Mouse (Mus musculus) hindbrain, embryonic 12.5 days (tissue): Measurements from ENCODE around the gene Ankrd10. TPM values are rescaled to one million over a fixed set of nuclear protein-coding genes. Genes with fewer than 3 reads are reported as not detected.
A peak's percentile ranks its signal among the peaks of the same experiment; 100 is the strongest.

ENCODE experiments used
- ATAC-seq: fragments of 200-750 bp; cut with Nextera tagmentation; 2 replicates; pipeline ENCODE4 v1.8.0; 2017; ENCODE audit warnings: moderate TSS enrichment; ENCODE audit not compliant: low FRiP score
- H3K27ac ChIP-seq: fragments of 300-500 bp; sonication (generic); 2 replicates; pipeline ENCODE4 v1.5.1; 2016; ENCODE audit warnings: mild to moderate bottlenecking
- H3K27me3 ChIP-seq: fragments of 300-500 bp; sonication (generic); 2 replicates; pipeline ENCODE4 v1.6.1; 2016; ENCODE audit warnings: mild to moderate bottlenecking
- H3K36me3 ChIP-seq: fragments of 300-500 bp; sonication (generic); 2 replicates; pipeline ENCODE4 v1.6.1; 2016; ENCODE audit warnings: mild to moderate bottlenecking
- H3K4me1 ChIP-seq: fragments of 300-500 bp; sonication (generic); 2 replicates; pipeline ENCODE4 v1.6.1; 2016
- H3K4me2 ChIP-seq: fragments of 300-500 bp; sonication (generic); replicated peaks from 2 replicates; pipeline ENCODE4 v1.6.1; 2016; ENCODE audit warnings: mild to moderate bottlenecking
- H3K4me3 ChIP-seq: fragments of 300-500 bp; sonication (generic); 2 replicates; pipeline ENCODE4 v1.5.1; 2016; ENCODE audit warnings: mild to moderate bottlenecking
- H3K9ac ChIP-seq: fragments of 300-500 bp; sonication (generic); 2 replicates; pipeline ENCODE4 v1.6.1; 2016; ENCODE audit warnings: mild to moderate bottlenecking, moderate library complexity
- H3K9me3 ChIP-seq: fragments of 300-500 bp; sonication (generic); replicated peaks from 2 replicates; pipeline ENCODE4 v1.6.1; 2016; ENCODE audit warnings: mild to moderate bottlenecking
- WGBS: fragments of 180-500 bp; shearing (Covaris S2); methylation state at CpG from one replicate; pipeline ENCODE4 v1.1.7; 2016; 5-methylcytosine and 5-hydroxymethylcytosine counted together
- polyA plus RNA-seq: library from polyadenylated mRNA; unstranded; fragments of >200 nt; fragmentation: Nextera tagmentation; extraction: Ambion mirVana; gene quantifications from 2 replicates; pipeline ENCODE4 v1.2.1, GENCODE M21; 2016

Gene Ankrd10
- polyA plus RNA-seq, 1 experiment from 2014 or later, result 110 TPM

DNA sequence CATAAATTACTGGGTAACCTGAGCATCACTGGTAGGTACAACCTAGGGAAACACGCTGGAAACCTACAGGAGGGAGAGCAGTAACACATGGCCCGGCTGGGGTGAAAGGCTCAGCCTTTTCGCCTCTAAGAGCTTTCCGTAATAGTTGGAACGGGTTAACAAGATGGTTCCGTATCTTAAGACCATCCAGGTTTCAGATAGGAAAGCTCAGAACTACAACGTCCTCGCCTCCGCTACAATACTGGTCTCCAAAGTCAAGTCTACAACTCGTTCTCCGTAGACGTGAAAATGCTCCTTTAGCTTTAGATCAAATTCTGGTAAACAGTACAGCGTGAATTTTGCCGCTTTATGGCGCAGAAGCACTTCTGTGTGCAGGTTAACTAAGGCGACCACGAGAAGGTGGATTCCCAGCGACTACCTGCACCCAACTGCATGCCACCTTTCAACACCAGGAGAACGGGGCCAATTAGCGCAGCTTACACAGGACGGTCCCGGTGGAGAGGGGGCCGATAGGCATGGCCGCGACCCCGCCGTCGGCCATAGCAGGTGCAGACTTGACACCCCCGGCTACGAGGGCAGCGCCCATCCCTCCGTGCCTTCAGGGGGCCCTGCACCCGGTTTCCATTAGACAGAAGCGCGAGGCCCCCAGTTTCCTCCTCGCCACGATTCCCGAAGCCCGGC, 1.1 kb downstream of the Ankrd10 start:
- H3K4me1 ChIP-seq, result peaks cover 33% of the 10 kb centered on the region
- H3K27me3 ChIP-seq, result no peaks in the 10 kb centered on the region
- peak overlapping the region; percentile 90 for H3K4me3 ChIP-seq
- ATAC-seq, result peak; percentile 38
- H3K9me3 ChIP-seq, result no peaks in the 10 kb centered on the region
- peak overlapping the region; percentile 96 for H3K9ac ChIP-seq
- WGBS, result under 1% methylated on average over 39 of the region's 39 CpGs
- peak overlapping the region; percentile 91 for H3K4me2 ChIP-seq
- H3K27ac ChIP-seq, result peak overlapping the region; percentile 99; the same call in 1 of the 2 replicates
- H3K36me3 ChIP-seq, result peaks cover 27% of the 10 kb centered on the region

GRCm38 (mm10) chr8:11633414-11633813, 2.1 kb downstream of the Ankrd10 start:
- Histone ChIP-seq H3K27me3 (no peaks in the 10 kb centered on the region), H3K9ac (peak overlapping the region; percentile 96), H3K4me3 (peak overlapping the region; percentile 90), H3K36me3 (peaks cover 35% of the 10 kb centered on the region), H3K4me1 (peaks cover 34% of the 10 kb centered on the region), H3K9me3 (no peaks in the 10 kb centered on the region), H3K4me2 (peak overlapping the region; percentile 91), H3K27ac (no peak overlapping the region)
- no peak for ATAC-seq
- WGBS, result 76% methylated on average over 7 of the region's 7 CpGs

DNA sequence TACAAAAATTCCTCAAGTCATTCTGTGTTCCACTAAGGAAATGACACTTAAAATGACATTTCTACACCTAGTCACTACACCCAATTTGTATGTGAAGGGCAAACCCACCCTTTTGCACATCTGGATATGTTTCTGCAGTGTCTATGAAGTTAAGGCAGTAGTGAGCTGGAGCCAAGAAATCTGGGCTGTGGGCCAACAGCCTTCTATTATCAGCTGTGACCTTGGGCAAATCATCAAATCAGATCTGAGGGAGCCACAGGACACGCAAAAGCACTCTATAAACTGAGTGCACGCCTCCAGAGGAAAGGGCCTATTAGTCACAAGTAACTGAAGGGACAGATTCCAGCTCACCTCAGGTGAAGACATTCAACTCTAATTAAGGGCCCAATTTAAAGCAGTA, 3.2 kb downstream of the Ankrd10 start:
- Histone ChIP-seq H3K27me3 (no peaks in the 10 kb centered on the region), H3K9me3 (no peaks in the 10 kb centered on the region), H3K27ac (no peak overlapping the region), H3K9ac (no peak overlapping the region), H3K4me1 (peaks cover 35% of the 10 kb centered on the region), H3K36me3 (peaks cover 41% of the 10 kb centered on the region), H3K4me3 (no peak overlapping the region), H3K4me2 (no peak overlapping the region)
- 48% methylated on average over 2 of the region's 2 CpGs for WGBS
- ATAC-seq, result no peak

GRCm38 (mm10) chr8:11629206-11629605, 6.4 kb downstream of the Ankrd10 start:
- Histone ChIP-seq H3K4me1 (peaks cover 22% of the 10 kb centered on the region), H3K9me3 (no peaks in the 10 kb centered on the region), H3K36me3 (peaks cover 64% of the 10 kb centered on the region), H3K27me3 (no peaks in the 10 kb centered on the region), H3K4me2 (no peak overlapping the region), H3K4me3 (no peak overlapping the region), H3K27ac (no peak overlapping the region), H3K9ac (no peak overlapping the region)
- WGBS, result 82% methylated on average over 5 of the region's 5 CpGs
- no peak for ATAC-seq

DNA sequence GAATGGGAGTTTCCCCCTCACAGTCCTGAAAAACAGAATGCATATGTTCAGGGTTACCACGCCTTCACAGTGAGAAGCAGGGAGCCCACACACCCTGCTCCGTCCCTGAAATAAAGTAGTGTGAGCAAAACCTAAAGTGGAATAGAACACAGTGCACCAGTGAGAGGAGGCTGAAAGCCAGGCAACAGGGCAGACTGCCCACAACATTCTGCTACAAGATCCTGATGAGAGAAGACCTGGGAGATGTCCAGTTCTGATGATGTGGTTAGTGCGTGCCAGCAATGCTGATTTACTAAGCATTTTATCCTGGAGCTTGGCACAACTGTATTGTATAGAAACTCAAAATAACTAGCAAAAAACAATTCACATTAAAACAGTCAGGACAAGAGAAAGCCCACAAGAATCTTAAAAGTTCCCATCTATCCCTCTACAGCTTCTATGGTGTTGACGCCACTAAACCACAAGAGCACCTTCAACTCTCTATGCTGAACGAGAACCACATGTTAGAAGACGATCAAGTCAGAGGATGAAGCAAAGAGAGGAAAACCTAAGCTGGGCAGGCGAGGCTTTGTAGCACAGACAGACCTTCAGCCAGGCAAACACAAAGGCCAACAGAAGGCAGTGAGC, 6.9 kb downstream of the Ankrd10 start:
- peaks cover 66% of the 10 kb centered on the region for H3K36me3 ChIP-seq
- no peak overlapping the region for H3K27ac ChIP-seq
- H3K4me2 ChIP-seq, result no peak overlapping the region
- no peaks in the 10 kb centered on the region for H3K27me3 ChIP-seq
- WGBS, result 81% methylated on average over 7 of the region's 7 CpGs
- H3K9me3 ChIP-seq, result no peaks in the 10 kb centered on the region
- H3K9ac ChIP-seq, result no peak overlapping the region
- peaks cover 16% of the 10 kb centered on the region for H3K4me1 ChIP-seq
- no peak overlapping the region for H3K4me3 ChIP-seq
- no peak for ATAC-seq

GRCm38 (mm10) chr8:11627717-11628116, 7.8 kb downstream of the Ankrd10 start:
- ATAC-seq, result no peak
- 87% methylated on average over 9 of the region's 9 CpGs for WGBS
- no peak overlapping the region for H3K4me3 ChIP-seq
- no peak overlapping the region for H3K9ac ChIP-seq
- H3K4me1 ChIP-seq, result peaks cover 7% of the 10 kb centered on the region
- no peak overlapping the region for H3K4me2 ChIP-seq
- peaks cover 70% of the 10 kb centered on the region for H3K36me3 ChIP-seq
- no peaks in the 10 kb centered on the region for H3K9me3 ChIP-seq
- H3K27ac ChIP-seq, result no peak overlapping the region
- H3K27me3 ChIP-seq, result no peaks in the 10 kb centered on the region

DNA sequence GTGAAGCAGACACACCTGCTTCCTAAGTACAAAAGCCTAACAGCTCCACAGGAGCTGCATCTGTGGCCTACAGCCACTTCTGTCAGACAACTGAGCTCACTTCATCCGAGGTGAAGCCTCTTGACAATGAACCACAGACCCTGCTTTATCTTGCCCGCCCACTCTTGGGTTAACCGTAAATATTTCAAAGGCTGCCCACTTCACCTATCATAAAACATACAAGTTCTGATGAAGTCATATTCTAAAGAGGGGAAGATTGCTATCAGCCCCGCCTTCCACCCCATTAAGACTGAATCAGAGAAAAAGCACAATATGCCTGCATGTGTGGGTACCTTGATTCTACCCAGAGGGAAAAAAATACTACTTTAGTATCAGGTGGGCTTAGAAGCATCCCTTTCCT, 10.5 kb downstream of the Ankrd10 start:
- WGBS, result 86% methylated on average over 4 of the region's 4 CpGs
- peaks cover 62% of the 10 kb centered on the region for H3K36me3 ChIP-seq

GRCm38 (mm10) chr8:11619091-11619490, 16.5 kb downstream of the Ankrd10 start:
- H3K27me3 ChIP-seq, result no peaks in the 10 kb centered on the region
- no peak overlapping the region for H3K9ac ChIP-seq
- WGBS, result 92% methylated on average over 3 of the region's 3 CpGs
- H3K4me2 ChIP-seq, result no peak overlapping the region
- H3K9me3 ChIP-seq, result no peaks in the 10 kb centered on the region
- no peaks in the 10 kb centered on the region for H3K4me1 ChIP-seq
- H3K4me3 ChIP-seq, result no peak overlapping the region
- H3K27ac ChIP-seq, result no peak overlapping the region
- no peak for ATAC-seq
- peaks cover 69% of the 10 kb centered on the region for H3K36me3 ChIP-seq

More for the DNA sequence above, 10.5 kb downstream of the Ankrd10 start:
- Histone ChIP-seq H3K9me3 (no peaks in the 10 kb centered on the region), H3K27me3 (no peaks in the 10 kb centered on the region), H3K4me1 (0 out of 2 replicates have a peak, but pooled peaks cover 2% of the 10 kb centered on the region), H3K4me3 (no peak overlapping the region), H3K4me2 (no peak overlapping the region), H3K27ac (no peak overlapping the region), H3K9ac (no peak overlapping the region)
- no peak for ATAC-seq

DNA sequence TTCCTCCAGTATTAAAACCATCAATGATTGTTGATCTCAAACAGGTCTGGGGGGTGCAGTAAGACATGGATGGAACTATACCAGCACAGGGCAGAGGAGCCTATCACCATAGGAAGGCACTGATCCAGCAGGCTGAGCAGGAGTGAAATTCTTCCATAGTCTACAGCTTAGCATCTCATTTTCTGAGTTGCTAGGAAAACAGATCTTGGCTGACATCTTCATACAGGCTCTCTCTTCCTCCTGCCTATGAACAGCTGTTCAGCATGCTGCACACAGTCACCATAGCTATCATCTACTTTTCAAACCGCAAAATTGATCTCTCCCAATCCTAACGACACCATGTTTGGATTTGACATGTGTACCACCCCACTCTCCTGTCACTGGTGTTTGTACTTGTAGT, 17.5 kb downstream of the Ankrd10 start:
- no peak overlapping the region for H3K4me3 ChIP-seq
- WGBS, result 95% methylated on average over 2 of the region's 2 CpGs
- no peaks in the 10 kb centered on the region for H3K27me3 ChIP-seq
- H3K9ac ChIP-seq, result no peak overlapping the region
- no peak overlapping the region for H3K27ac ChIP-seq
- no peak for ATAC-seq
- H3K9me3 ChIP-seq, result no peaks in the 10 kb centered on the region
- peaks cover 72% of the 10 kb centered on the region for H3K36me3 ChIP-seq
- H3K4me1 ChIP-seq, result no peaks in the 10 kb centered on the region
- H3K4me2 ChIP-seq, result no peak overlapping the region

DNA sequence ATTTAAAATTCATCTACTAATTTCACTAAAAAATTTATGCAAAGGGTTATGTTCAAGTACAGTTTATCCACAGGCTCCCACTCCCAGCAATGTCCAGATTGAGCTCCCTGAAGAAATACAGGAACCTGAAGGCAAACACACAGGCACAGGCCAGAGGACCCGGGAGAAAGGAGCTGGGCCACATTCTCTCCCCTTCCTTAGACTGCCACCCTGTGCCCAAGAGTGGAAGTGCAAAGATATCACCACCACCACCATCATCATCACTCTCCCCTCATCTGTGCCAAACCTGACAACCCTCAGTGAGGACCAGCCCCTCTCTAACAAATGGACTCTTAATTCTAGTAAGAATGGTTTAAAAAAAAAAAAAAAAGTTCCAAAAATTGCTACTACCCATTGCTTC, 19.3 kb downstream of the Ankrd10 start:
- Histone ChIP-seq H3K4me1 (no peaks in the 10 kb centered on the region), H3K27me3 (no peaks in the 10 kb centered on the region), H3K27ac (no peak overlapping the region), H3K36me3 (peaks cover 79% of the 10 kb centered on the region), H3K4me2 (no peak overlapping the region), H3K4me3 (no peak overlapping the region), H3K9ac (no peak overlapping the region), H3K9me3 (no peaks in the 10 kb centered on the region)
- no peak for ATAC-seq
- WGBS, result 13% methylated on average over 1 of the region's 1 CpGs

- no peak for ATAC-seq
- Histone ChIP-seq H3K9me3 (no peaks in the 10 kb centered on the region), H3K4me3 (no peak overlapping the region), H3K36me3 (peaks cover 80% of the 10 kb centered on the region), H3K27me3 (no peaks in the 10 kb centered on the region), H3K4me1 (no peaks in the 10 kb centered on the region), H3K9ac (no peak overlapping the region), H3K4me2 (no peak overlapping the region), H3K27ac (no peak overlapping the region)
- 78% methylated on average over 6 of the region's 6 CpGs for WGBS
Observed at GRCm38 (mm10) chr8:11614126-11614835, 21.3 kb downstream of the Ankrd10 start.

GRCm38 (mm10) chr8:11608848-11609247, 26.7 kb downstream of the Ankrd10 start:
- H3K4me2 ChIP-seq, result no peak overlapping the region
- H3K9ac ChIP-seq, result no peak overlapping the region
- no peaks in the 10 kb centered on the region for H3K4me1 ChIP-seq
- H3K27me3 ChIP-seq, result no peaks in the 10 kb centered on the region
- no peak for ATAC-seq
- 96% methylated on average over 9 of the region's 9 CpGs for WGBS
- no peak overlapping the region for H3K27ac ChIP-seq
- H3K9me3 ChIP-seq, result no peaks in the 10 kb centered on the region; the same call in 1 of the 2 replicates
- no peak overlapping the region for H3K4me3 ChIP-seq
- H3K36me3 ChIP-seq, result peaks cover 64% of the 10 kb centered on the region
